Mouse (Mus musculus): ENCODE data around the gene Akap2.

DNA sequence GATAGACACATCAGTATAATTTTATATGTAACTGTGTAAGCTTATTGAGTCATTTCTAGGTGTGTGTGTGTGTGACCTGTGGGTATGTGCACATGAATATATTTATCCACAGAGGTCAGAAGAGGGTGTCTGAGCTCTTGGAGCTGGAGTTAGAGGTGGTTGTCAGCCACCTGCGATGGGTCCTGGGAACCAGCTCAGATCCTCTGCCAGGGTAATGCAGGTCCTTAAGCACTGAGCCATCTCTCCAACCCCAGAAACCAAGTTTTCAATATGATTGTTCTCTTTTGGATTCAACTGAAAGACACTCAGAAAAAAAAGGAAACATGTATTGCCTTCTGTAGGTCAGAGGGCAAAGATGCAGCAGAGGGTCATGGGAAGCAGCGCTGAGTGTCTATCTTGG is 35.1 kb upstream of the Akap2 start:
- TF ChIP-seq CTCF (IDR thresholded peaks at IDR 0.05; ENCODE audit: extremely low read depth, insufficient read depth, low read length) (no peak), POLR2A (IDR thresholded peaks at IDR 0.05; ENCODE audit: extremely low read depth, insufficient read depth, low read length) (no peak)

Measured in cortical plate, adult 2 months (tissue).